Mouse (Mus musculus): Measurements from ENCODE around the gene Atcay. TPM values are rescaled to one million over a fixed set of nuclear protein-coding genes. Genes with fewer than 3 reads are reported as not detected.
A peak's percentile ranks its signal among the peaks of the same experiment; 100 is the strongest.

The Atcay gene
- polyA plus RNA-seq, 1 experiment from 2014 or later: 0.14 TPM

GRCm38 (mm10) chr10:81193991-81194774 is 36.5 kb downstream of the Atcay start:
- no peaks in the 10 kb centered on the region for H3K9me3 ChIP-seq (ENCODE audit: low read length)
- no peak for ATAC-seq (ENCODE audit: low FRiP score, low TSS enrichment)
- H3K4me3 ChIP-seq (ENCODE audit: low read length): peak overlapping the region; percentile 1; the same call in 1 of the 2 replicates
- H3K4me2 ChIP-seq (replicated peaks; ENCODE audit: low read depth, low read length): peak overlapping the region; percentile 21; the same call in 1 of the 2 replicates
- H3K27me3 ChIP-seq (ENCODE audit: insufficient read depth, low read length): peaks cover 35% of the 10 kb centered on the region
- peak overlapping the region; percentile 38; the same call in 1 of the 2 replicates for H3K9ac ChIP-seq (replicated peaks; ENCODE audit: low read length)
- WGBS: 12% methylated on average over 37 of the region's 37 CpGs
- H3K36me3 ChIP-seq (ENCODE audit: insufficient read depth, low read length): peaks cover 15% of the 10 kb centered on the region; the same call in 1 of the 2 replicates
- peaks cover 31% of the 10 kb centered on the region for H3K4me1 ChIP-seq (ENCODE audit: insufficient read depth, low read length)
- H3K27ac ChIP-seq (ENCODE audit: low read length): no peak overlapping the region

- peaks cover 34% of the 10 kb centered on the region for H3K27me3 ChIP-seq (ENCODE audit: insufficient read depth, low read length)
- H3K9ac ChIP-seq (replicated peaks; ENCODE audit: low read length): peak overlapping the region; percentile 91
- peak overlapping the region; percentile 65 for H3K4me3 ChIP-seq (ENCODE audit: low read length)
- H3K4me1 ChIP-seq (ENCODE audit: insufficient read depth, low read length): peaks cover 31% of the 10 kb centered on the region
- 4% methylated on average over 19 of the region's 19 CpGs for WGBS
- peaks cover 19% of the 10 kb centered on the region; the same call in 1 of the 2 replicates for H3K36me3 ChIP-seq (ENCODE audit: insufficient read depth, low read length)
- ATAC-seq (ENCODE audit: low FRiP score, low TSS enrichment): peak; percentile 18
- H3K4me2 ChIP-seq (replicated peaks; ENCODE audit: low read depth, low read length): peak overlapping the region; percentile 96
- 0 out of 2 replicates have a peak overlapping the region, but pooled peaks have one; percentile 90 for H3K27ac ChIP-seq (ENCODE audit: low read length)
- H3K9me3 ChIP-seq (ENCODE audit: low read length): no peaks in the 10 kb centered on the region
Observed at GRCm38 (mm10) chr10:81192968-81193501, 37.6 kb downstream of the Atcay start.

GRCm38 (mm10) chr10:81192270-81192967 is 38.2 kb downstream of the Atcay start:
- Histone ChIP-seq H3K4me2 (replicated peaks; ENCODE audit: low read depth, low read length) (peak overlapping the region; percentile 96), H3K27ac (ENCODE audit: low read length) (peak overlapping the region; percentile 90), H3K4me1 (ENCODE audit: insufficient read depth, low read length) (peaks cover 31% of the 10 kb centered on the region), H3K36me3 (ENCODE audit: insufficient read depth, low read length) (peaks cover 21% of the 10 kb centered on the region; the same call in 1 of the 2 replicates), H3K9me3 (ENCODE audit: low read length) (no peaks in the 10 kb centered on the region), H3K27me3 (ENCODE audit: insufficient read depth, low read length) (peaks cover 33% of the 10 kb centered on the region), H3K9ac (replicated peaks; ENCODE audit: low read length) (peak overlapping the region; percentile 91), H3K4me3 (ENCODE audit: low read length) (peak overlapping the region; percentile 65)
- peak; percentile 84 for ATAC-seq (ENCODE audit: low FRiP score, low TSS enrichment)
- under 1% methylated on average over 88 of the region's 93 CpGs for WGBS

GRCm38 (mm10) chr10:81191342-81191982 is 39.2 kb downstream of the Atcay start:
- Histone ChIP-seq H3K27me3 (ENCODE audit: insufficient read depth, low read length) (peaks cover 23% of the 10 kb centered on the region), H3K9me3 (ENCODE audit: low read length) (no peaks in the 10 kb centered on the region), H3K4me3 (ENCODE audit: low read length) (no peak overlapping the region), H3K36me3 (ENCODE audit: insufficient read depth, low read length) (peaks cover 28% of the 10 kb centered on the region; the same call in 1 of the 2 replicates), H3K9ac (replicated peaks; ENCODE audit: low read length) (peak overlapping the region; percentile 91), H3K27ac (ENCODE audit: low read length) (0 out of 2 replicates have a peak overlapping the region, but pooled peaks have one; percentile 90), H3K4me1 (ENCODE audit: insufficient read depth, low read length) (peaks cover 31% of the 10 kb centered on the region), H3K4me2 (replicated peaks; ENCODE audit: low read depth, low read length) (peak overlapping the region; percentile 96)
- ATAC-seq (ENCODE audit: low FRiP score, low TSS enrichment): no peak
- WGBS: 76% methylated on average over 18 of the region's 18 CpGs

GRCm38 (mm10) chr10:81190912-81191321 is 39.7 kb downstream of the Atcay start:
- Histone ChIP-seq H3K4me1 (ENCODE audit: insufficient read depth, low read length) (peaks cover 31% of the 10 kb centered on the region), H3K9ac (replicated peaks; ENCODE audit: low read length) (no peak overlapping the region), H3K4me2 (replicated peaks; ENCODE audit: low read depth, low read length) (no peak overlapping the region), H3K9me3 (ENCODE audit: low read length) (no peaks in the 10 kb centered on the region), H3K4me3 (ENCODE audit: low read length) (no peak overlapping the region), H3K27me3 (ENCODE audit: insufficient read depth, low read length) (peaks cover 22% of the 10 kb centered on the region), H3K27ac (ENCODE audit: low read length) (0 out of 2 replicates have a peak overlapping the region, but pooled peaks have one; percentile 34), H3K36me3 (ENCODE audit: insufficient read depth, low read length) (peaks cover 28% of the 10 kb centered on the region; the same call in 1 of the 2 replicates)
- 75% methylated on average over 6 of the region's 6 CpGs for WGBS
- ATAC-seq (ENCODE audit: low FRiP score, low TSS enrichment): no peak

GRCm38 (mm10) chr10:81190236-81190911 is 40.3 kb downstream of the Atcay start:
- H3K27ac ChIP-seq (ENCODE audit: low read length): no peak overlapping the region
- H3K4me2 ChIP-seq (replicated peaks; ENCODE audit: low read depth, low read length): no peak overlapping the region
- peaks cover 31% of the 10 kb centered on the region for H3K4me1 ChIP-seq (ENCODE audit: insufficient read depth, low read length)
- H3K27me3 ChIP-seq (ENCODE audit: insufficient read depth, low read length): peaks cover 16% of the 10 kb centered on the region
- H3K36me3 ChIP-seq (ENCODE audit: insufficient read depth, low read length): peaks cover 29% of the 10 kb centered on the region
- no peak overlapping the region for H3K4me3 ChIP-seq (ENCODE audit: low read length)
- no peak for ATAC-seq (ENCODE audit: low FRiP score, low TSS enrichment)
- 72% methylated on average over 31 of the region's 31 CpGs for WGBS
- no peak overlapping the region for H3K9ac ChIP-seq (replicated peaks; ENCODE audit: low read length)
- no peaks in the 10 kb centered on the region for H3K9me3 ChIP-seq (ENCODE audit: low read length)

- ATAC-seq (ENCODE audit: low FRiP score, low TSS enrichment): no peak
- H3K36me3 ChIP-seq (ENCODE audit: insufficient read depth, low read length): peaks cover 33% of the 10 kb centered on the region
- no peak overlapping the region for H3K27ac ChIP-seq (ENCODE audit: low read length)
- H3K9me3 ChIP-seq (ENCODE audit: low read length): no peaks in the 10 kb centered on the region
- H3K9ac ChIP-seq (replicated peaks; ENCODE audit: low read length): no peak overlapping the region
- WGBS: 81% methylated on average over 26 of the region's 26 CpGs
- peaks cover 11% of the 10 kb centered on the region for H3K27me3 ChIP-seq (ENCODE audit: insufficient read depth, low read length)
- H3K4me3 ChIP-seq (ENCODE audit: low read length): no peak overlapping the region
- H3K4me1 ChIP-seq (ENCODE audit: insufficient read depth, low read length): peaks cover 34% of the 10 kb centered on the region
- H3K4me2 ChIP-seq (replicated peaks; ENCODE audit: low read depth, low read length): no peak overlapping the region
Observed at GRCm38 (mm10) chr10:81189821-81190220, 40.8 kb downstream of the Atcay start.

GRCm38 (mm10) chr10:81187161-81187560 is 43.5 kb downstream of the Atcay start:
- ATAC-seq (ENCODE audit: low FRiP score, low TSS enrichment): no peak
- Histone ChIP-seq H3K27me3 (ENCODE audit: insufficient read depth, low read length) (no peaks in the 10 kb centered on the region), H3K4me2 (replicated peaks; ENCODE audit: low read depth, low read length) (no peak overlapping the region), H3K4me1 (ENCODE audit: insufficient read depth, low read length) (peaks cover 29% of the 10 kb centered on the region), H3K9me3 (ENCODE audit: low read length) (no peaks in the 10 kb centered on the region), H3K36me3 (ENCODE audit: insufficient read depth, low read length) (peaks cover 40% of the 10 kb centered on the region), H3K27ac (ENCODE audit: low read length) (no peak overlapping the region), H3K9ac (replicated peaks; ENCODE audit: low read length) (no peak overlapping the region), H3K4me3 (ENCODE audit: low read length) (no peak overlapping the region)
- 92% methylated on average over 9 of the region's 9 CpGs for WGBS

GRCm38 (mm10) chr10:81184765-81185164 is 45.9 kb downstream of the Atcay start:
- ATAC-seq (ENCODE audit: low FRiP score, low TSS enrichment): no peak
- H3K9ac ChIP-seq (replicated peaks; ENCODE audit: low read length): 0 out of 2 replicates have a peak overlapping the region, but pooled peaks have one; percentile 9
- 39% methylated on average over 4 of the region's 4 CpGs for WGBS

More at GRCm38 (mm10) chr10:81184765-81185164, 45.9 kb downstream of the Atcay start:
- H3K9me3 ChIP-seq (ENCODE audit: low read length): no peaks in the 10 kb centered on the region
- H3K4me2 ChIP-seq (replicated peaks; ENCODE audit: low read depth, low read length): no peak overlapping the region
- H3K27me3 ChIP-seq (ENCODE audit: insufficient read depth, low read length): no peaks in the 10 kb centered on the region
- H3K4me1 ChIP-seq (ENCODE audit: insufficient read depth, low read length): peaks cover 17% of the 10 kb centered on the region
- H3K36me3 ChIP-seq (ENCODE audit: insufficient read depth, low read length): peaks cover 50% of the 10 kb centered on the region
- H3K27ac ChIP-seq (ENCODE audit: low read length): peak overlapping the region; percentile 71; the same call in 1 of the 2 replicates
- H3K4me3 ChIP-seq (ENCODE audit: low read length): no peak overlapping the region

Measured in kidney, embryonic 16.5 days (tissue).